Mouse (Mus musculus) embryo, embryonic 10.5 days (tissue): ENCODE results near the gene Rfx2.

ENCODE experiments used
- DNase-seq: peaks from one replicate; pipeline ENCODE4 v3.0.0-alpha.2; 2015; ENCODE audit warnings: low spot score

The Rfx2 gene

DNA sequence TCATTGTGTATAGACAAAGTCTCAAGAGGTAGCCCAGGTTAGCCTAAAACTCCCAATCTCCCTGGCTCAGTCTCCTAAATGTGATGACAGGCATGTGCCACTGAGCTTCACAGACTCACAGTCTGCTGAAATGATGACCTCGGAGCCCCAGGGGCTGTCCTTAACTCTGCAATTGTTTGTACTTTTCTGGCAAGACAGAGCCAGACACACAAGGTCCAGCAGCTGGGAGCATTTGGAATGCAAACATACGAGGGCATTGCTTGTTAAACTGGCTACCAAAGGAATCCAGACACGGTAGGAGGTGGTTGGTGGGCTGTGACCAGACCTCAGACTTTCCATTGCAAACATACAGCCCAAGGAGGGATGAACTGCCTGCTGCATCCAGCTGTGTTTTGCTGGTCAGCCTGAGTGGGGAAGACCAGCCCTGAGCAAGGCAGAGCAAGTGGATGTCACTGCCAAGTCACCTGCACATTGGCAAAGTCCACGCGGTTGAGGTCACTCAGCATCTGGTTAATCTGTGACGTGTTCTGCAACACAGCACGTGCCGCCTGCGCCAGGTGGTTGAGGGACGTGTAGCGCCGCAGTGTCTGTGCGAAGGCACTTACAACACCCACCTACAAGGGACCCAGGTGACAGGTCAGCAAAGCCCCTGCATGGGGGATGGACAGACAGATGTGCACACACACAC lies 50.4 kb downstream of the Rfx2 start:
- DNase-seq: no peak

DNA sequence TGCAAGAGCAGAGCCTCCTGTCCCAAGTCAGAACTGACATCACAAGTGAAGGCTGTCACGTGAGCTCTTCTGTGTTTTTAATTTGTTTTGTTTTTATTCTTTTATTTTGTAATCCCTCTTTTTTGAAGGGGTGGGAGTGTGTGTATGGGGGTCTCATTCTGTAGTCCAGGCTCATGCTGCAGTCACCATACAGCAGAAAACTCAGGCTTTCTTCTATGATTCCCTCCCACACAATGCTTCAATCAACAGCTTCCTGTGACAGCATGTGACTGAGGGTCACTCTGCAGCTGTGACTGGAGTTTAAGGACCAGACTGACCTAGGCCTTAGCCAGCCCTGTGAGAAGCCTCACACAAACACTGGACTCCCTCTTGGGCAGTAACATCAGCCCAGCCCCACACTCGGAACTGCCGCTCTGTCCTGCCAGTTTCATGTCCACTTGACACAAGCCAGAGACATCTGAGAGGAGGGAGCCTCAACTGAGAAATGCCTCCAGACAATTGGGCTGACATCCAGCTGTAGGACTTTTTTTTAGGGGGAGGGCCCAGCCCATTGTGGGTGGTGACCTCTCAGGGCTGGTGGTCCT lies 51.9 kb downstream of the Rfx2 start:
- DNase-seq: peak; percentile 32

DNA sequence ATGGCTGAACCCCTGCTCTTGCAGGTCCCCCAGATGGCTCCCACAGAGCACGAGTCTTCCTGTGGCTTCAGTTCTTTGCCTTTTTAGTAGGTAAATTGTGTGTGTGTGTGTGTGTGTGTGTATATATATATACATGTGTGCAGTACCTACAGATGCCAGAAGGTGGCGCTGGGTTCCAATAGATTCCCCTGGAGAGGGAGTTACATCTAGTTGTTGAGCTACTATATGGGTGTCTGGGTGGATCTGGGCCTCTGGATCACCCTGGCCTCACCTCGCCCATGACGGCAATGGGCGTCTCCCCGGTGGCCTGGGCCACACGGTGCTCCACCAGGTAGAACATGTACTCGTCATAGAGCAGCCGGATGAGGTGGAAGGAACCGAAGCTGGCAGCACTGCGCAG lies 53.2 kb downstream of the Rfx2 start:
- no peak for DNase-seq

DNA sequence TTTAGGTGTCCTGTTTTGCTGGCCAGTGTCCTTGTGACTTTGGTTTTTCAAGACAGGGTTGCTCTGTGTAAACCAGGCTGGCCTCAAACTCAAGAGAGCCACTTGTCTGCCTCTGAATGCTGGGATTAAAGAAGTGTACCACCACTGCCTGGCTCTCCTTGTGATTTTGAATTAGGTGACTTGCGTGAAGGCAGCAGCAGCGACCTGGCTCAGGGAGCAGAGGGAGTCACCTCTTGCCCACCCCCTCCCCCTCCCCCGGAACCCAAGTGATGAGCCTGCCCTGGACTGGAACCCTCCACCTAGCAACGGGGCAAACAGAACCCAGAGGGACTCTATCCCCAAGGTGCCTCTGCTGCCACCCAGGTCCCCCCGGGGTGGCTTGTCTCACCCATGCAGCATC lies 60.9 kb downstream of the Rfx2 start, which contains the start of gene Prr22:
Gene Prr22 (plus strand): TSS at position 301 of the 400 bp plus-strand sequence.
- no peak for DNase-seq

DNA sequence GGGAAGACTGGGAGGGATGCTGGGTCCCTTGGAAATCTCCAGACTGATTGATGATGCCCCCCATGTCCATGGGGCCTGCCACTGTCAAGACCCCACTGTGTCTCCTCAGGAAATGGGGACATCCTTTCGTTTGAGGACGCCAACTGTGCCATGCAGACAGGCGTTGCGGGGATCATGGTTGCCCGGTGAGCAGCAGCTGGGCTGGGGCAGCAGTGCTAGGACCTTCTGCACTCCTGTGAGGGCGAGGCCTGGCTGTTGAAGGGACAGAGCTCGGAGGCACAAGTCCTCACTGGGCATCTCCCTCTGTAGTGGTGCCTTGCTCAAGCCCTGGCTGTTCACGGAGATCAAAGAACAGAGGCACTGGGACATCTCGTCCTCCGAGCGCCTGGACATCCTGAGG lies 61.9 kb downstream of the Rfx2 start:
- DNase-seq: no peak

DNA sequence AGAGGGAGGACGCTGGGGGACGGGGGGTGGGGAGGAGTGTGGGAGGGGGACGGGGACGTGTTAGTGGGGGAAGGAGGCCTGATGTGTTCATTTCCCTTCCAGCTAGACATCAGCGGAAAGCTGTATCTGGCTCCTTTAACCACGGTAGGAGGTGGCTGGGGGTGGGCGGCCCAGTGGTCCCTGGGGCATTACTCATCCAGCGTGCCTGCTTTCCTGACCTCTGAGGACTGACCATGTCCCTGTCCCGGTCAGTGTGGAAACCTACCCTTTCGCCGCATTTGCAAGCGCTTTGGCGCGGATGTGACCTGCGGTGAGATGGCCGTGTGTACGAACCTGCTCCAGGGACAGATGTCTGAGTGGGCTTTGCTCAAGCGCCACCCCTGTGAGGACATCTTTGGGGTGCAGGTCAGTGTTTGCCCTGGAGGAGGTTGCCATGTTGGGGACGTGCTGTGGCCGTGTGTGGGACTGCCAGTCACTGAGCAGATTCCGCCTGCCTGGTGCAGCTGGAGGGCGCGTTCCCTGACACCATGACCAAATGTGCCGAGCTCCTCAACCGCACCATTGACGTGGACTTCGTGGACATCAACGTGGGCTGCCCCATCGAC lies 63.2 kb downstream of the Rfx2 start:
- no peak for DNase-seq

DNA sequence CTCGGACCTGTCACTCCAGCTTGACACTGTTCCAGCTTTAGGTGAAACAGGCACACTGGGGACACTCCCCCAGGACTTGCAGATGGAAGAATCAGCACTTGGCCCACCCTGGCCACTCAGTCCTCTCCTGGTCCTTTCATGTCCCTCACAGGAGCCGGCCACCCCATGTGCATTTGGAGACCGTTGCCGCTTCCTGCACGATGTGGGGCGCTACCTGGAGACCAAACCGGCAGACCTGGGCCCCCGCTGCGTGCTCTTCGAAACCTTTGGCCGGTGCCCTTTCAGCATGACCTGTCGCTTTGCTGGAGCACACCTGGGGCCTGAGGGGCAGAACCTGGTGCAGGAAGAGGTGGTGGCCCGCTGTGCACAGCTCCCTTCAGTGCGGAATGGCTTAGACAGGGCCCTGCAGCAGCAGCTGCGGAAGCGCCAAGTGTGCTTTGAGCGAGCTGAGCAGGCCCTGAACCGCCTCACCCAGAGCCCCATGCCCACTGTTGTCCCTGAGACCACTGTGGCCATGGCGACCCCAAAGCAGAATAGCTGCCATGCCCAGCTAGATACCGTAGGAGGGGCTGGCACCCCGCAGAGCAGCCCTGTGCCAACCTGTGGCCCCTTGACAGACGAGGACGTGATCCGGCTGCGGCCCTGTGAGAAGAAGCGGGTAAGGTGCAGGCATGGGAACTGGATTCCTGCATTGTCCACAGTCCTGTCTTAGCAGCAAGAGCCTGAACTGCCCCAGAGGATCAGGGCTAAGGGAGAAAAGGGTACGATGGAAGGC lies 64.0 kb downstream of the Rfx2 start:
- DNase-seq: no peak

DNA sequence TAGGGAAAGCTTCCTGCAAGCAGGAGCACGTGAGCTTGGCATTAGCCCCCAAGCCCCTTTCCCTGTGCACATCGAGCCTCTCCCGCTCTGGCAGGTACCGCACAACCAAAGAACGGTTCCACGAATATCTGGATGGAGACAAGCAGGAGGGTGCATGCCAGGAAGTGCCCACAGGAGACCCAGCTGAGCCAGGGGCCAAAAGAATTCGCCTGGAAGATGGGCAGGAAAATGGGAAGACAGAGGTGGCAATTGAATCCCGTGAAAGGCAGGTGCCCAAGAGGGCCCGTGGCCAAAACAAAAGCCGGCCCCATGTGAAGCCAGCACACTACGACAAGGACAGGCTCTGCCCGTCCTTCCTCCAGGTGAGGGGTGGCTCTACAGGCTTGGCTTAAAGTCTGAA lies 65.4 kb downstream of the Rfx2 start:
- no peak for DNase-seq

DNA sequence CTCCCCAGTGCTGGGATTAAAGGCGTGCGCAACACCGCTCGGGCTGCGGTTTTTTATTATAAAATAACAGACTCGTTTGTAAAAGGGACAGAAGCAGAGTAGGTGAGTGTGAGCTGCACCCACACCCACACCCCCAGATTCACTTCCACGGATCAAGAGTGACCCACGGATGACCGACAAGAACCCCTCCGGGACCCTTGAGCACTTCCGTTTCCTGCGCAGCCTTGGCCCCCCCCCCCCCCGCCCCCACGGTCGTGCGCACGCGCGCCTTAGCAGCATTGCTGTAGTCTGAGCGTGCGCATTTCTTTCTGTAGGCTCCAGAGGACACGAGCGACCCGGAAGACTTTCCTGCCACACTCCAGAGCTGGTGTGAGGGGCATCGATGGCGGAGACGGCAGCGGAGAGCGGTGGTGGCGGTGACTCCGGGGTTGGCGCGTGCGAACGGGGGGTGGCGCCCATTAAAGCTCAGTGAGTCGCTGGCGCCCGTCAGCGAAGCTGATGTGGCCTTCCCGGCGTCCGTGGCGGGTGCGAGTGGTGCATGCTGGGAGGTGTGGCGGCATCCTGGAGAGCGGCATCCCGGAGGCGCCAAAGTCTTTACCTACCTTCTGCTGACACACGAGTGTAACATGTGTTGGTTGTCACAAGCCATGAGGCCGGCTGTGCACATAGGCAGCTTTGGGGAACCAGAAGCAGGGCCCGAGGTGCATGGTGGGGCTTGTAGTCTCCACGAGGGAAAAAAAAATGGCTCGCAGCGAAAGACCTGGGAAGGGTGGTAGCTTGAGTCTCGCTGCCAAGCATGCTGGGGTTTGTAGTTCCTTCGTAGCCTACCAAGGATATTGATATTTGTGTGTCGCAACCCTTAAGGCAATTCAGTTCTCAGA lies 66.1 kb downstream of the Rfx2 start, which contains the start of gene Dus3l:
Gene Dus3l (plus strand): TSS at position 284 of the 881 bp plus-strand sequence.
- DNase-seq: peak; percentile 94

DNA sequence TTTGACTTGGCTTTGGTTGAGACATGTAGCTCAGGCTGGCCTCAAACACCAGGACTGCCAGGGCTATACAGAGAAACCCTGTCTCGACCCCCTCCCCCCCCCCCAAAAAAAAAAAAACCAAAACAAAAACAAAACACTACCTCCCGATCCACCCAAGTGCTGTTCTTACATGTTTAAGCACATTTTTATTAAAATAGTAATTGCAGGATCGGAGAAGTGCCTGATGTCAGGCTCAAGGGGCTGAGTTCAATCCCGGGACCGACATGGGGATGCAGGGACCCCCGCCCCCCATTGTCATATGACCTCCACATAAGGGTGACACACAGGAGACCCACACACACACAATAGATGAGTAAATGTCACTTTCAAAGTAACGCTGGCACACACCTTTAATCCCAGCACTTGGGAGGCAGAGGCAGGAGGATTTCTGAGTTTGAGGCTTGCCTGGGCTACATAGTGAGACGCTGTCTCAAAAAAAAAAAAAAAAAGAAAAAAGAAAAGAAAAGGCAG lies 67.0 kb downstream of the Rfx2 start:
- DNase-seq: no peak

DNA sequence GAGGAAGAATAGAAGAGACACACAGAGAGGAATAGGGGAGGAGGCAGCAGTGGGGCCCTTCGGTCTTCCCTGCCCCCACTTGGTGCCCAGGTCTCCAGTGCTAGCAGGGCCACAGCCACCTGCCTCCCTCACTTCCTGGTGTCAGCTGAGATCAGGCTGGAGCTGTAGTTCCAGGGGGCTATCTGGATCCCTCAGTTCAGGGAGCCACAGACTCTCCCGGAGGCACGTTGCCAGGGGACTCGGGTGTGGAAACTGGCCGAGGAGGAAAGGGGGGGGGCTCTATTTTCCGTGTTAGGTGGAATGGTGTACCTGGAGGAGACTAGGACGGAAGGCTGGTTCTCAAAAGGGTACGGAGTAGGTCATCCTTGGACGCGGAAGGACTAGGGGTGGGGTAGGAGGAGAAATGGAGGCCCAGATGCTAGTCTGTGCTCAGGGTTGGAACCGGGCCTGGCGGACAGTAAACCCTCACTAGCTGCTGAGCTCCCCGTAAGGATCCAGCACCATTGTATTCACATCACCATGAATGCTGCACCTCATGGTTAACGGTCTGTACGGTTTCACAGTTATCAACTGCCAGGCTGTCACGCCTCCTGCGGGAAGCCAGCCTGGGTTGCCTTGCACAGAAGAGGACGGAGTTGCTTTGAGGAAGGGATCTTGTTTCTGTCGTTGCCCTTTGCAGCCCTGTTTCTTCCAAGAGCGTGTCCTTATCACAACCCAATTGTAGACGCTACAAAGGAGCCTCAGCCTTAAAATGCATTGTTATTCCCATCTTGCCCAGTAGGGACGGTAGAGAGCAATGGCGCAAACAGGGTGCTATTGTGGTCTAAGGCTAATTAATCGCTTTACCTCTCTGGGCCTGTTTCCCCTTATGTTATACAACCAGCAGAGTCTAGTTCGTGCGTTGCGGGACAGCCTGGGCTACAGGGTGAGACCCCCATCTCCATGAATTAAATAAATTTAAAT lies 67.8 kb downstream of the Rfx2 start:
- DNase-seq: peak; percentile 80

DNA sequence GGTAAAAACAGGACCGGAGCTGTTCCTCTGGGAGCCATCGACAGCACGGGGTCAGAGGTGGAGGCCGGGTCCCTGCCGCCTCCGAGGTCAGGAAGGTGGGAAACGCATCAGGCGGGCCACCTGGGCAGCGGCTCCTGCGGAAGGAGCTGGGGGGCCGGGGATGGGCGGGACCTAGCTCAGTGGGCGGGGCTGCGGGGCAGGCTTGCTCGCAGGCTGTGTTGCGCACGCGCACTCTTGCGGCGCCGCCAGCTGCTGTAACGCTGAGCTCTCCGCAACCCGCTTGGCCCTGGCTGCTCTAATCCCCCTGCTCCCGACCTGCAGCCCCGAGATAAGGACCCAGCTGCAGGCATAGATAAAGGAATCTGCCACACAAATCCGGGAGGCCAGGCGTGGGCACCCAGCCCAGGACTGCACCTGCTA lies 68.8 kb downstream of the Rfx2 start:
- peak; percentile 93 for DNase-seq

DNA sequence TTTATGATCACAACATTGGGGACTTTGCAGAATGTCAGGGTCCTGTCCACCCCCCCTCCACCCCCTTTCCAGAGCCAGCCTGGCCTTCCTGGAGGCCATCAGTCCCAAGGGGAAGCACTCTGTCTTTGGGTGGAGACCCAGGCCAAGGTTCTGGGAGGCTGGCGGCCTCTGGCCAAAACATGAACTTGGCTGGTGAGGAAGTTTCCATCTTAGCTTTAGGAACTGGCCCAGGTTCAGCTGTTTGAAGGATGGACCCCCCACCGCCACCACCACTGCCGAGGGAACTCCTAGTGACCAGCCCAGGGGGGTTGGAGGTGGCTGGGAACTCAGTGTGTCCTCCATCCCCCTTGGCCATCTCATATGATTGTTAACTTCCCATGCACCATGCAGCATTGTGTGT lies 69.7 kb downstream of the Rfx2 start:
- no peak for DNase-seq

DNA sequence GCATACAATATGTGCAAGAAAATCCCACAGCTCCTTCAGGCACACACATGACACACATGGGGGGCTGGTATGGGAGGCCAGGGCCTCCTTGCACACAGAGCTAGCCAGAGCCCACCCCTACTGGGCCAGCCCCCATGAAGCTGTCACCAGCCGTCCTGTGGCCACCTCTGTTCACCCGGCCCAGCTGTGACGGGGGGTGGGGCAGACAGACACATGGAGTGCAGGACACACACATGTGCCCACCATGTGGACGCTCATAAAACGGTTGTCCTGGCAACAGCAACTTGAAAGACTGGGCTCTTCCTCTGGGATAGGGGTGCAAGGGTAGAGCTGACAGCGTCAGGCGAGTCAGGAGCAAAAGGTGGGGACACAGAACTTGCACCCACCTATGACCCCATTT lies 71.6 kb downstream of the Rfx2 start:
- DNase-seq: peak; percentile 40

DNA sequence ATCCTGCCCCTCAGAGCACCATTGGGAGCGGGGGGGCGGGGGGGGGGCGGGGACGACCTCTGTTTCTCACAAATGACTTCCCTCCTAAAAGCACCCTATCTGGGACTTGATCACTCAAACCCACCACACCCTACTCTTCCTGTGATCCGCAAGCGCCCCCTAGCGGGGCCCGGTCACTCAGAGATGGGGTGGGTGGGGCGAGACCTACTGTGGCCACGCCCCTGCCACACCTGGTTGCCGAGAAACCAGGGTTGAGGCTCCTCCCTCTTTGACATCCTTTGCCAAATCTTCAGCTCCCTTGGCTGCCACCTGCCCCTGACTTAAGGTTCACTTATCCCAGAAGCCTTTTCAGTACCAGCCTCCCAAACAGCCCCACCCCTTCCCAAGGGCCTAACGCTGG lies 72.7 kb downstream of the Rfx2 start:
- DNase-seq: peak; percentile 63

DNA sequence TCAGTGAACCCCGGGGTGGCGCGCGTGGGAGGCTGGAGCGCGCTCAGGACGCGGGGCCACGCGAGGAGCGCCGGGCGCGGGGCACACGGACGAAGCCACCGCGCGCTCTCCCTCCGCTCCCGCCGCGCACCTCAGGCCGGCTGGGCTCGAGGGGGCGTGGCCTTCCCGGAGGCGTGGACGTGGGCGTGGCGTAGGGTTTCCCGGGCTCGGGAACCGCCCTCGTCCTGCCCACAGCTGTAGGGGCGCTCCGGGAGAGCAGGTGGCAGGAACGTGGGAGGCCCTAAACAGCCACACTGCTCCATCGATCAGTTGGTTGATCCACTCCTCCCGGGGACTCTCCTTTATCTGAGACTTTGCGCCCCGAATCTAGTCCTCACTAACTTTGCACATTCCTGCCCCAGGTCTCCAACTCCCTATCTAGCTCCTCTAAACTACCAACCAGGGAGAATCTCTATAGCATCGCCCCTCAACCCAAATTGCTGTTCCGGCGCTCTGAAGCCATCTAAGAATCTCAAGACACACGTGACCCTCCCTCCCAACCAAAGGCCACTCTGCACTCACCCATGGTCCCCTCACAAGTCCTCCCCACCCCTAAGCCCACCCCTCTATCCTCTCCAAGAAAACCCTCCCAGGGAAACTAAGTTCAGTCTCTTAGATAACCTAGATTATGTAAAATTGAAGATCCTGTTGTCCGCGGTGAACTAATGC lies 73.2 kb downstream of the Rfx2 start, which contains the start of gene Nrtn:
Gene Nrtn (minus strand): TSS at position 115 of the 708 bp plus-strand sequence.
- DNase-seq: peak; percentile 88

DNA sequence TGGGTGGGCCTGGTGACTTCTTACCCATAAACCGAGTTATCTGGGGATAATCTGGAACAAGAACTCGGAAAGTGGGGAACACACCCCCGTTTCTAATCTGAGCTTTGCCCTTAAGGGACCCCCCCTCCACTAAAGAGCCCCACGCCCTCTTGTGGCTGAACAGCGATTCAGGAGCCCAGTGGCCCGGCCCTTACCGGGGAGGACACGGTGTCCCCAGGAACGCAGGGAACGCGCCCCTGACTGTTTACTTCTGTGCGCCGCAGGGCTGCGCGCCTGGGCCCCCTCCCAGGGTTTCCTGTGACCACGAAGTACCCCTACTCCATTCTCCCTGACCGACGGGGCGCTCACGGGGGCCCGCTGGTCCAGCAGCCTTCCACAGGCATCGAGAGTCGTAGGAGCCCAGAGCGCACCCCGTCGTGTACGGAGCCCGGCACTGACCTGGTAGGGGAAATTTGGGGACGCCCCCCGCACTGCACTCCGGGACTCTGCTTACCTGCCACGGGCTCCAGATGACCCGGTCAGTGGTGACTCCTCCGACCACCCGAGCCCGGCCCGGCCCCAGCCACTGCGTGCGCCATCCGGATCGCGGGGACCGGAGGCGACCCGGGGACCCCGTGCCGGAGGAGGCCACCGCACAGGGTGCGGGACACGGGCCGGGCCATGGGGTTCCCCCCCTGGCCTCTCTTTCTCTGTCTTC lies 74.0 kb downstream of the Rfx2 start:
- DNase-seq: no peak

DNA sequence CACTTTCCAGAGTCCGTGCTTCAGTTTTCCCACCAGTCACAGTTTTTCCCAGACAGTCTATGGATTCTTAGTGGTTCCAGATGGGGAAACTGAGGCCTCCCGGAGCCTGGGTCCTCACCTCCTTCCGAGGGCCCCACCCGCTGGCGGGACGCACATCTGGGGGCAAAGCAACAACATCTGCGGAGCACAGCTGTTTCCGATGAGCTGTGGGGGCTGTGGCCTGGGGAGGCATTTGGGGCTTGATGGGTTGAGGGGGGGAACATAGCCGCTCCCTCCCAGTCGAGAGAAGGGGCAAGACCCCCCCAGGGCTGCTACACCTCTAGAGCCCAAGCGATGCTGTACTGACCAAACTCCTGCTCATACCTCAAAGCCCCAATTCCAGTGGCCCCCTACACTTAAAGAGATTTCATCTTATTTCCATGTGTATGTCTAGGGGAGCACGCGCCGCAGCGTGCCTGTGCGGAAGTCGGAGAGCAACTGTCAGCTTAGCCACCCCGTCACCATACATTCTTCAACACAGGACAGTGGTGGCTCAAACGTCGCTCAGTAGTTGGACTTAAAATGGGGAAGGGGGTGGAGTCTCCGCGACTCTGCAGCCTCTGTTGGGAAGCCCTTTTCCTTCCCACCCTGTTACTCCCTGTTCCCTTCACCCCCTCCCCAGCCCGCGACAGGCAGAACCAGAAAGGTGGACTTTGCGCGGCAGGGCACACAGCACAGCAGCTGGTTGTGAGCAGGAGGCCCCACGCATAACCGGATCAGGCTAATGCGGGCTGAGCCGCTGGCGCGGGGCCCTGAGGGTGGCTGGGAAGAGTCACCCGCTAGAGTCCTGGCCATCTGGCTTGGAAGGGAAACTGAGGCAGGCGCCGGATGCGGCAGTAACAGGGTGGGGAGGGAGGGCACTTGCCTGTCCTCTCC lies 76.3 kb downstream of the Rfx2 start:
- DNase-seq: no peak
